Mouse (Mus musculus) spleen, embryonic (tissue): ENCODE results near the gene Rhbdd1.

Source experiments
- CTCF ChIA-PET: fragments of 350-600 bp; sonication (Branson Sonifier 250); formaldehyde crosslinking; loops from one replicate; lab custom pipeline; 2022; lab: Charles Lee

Rhbdd1 gene

DNA sequence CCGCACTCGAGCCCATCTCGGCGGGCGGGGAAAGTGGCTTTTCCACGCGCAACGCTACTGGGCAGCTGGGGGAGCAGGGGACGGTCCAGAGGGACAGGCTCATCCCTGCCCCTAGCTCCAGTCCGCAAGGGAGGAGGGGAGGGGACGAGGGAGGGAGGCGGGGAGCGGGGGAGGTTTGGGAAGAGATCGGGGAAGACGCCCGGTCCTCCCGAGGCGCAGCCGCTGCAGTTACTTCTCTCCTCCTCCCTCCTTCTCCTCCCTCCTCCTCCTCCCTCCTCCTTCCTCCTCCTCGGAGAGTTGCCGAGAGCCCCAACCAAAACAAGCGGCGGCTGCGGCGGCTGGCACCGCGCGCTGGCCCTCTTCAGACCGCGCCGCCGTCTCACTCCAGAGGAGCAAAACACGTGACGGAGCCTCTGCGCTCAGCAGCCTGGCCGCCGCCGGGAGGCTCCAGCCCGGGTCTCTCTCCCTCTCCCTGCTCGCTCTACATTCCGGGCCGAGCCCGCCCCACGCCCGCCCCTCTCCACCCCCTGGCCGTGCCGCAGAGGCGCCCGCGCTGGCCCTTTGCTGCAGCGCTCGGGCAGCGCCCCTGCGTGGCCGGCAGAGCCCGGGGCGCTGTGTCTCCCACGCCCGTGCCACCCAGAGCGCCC is 25.0 kb upstream of the Rhbdd1 start, which contains the start of gene Irs1:
Irs1 (minus strand) TSS at position 266 of the 647 bp plus-strand sequence.
- CTCF ChIA-PET = no interaction called here

DNA sequence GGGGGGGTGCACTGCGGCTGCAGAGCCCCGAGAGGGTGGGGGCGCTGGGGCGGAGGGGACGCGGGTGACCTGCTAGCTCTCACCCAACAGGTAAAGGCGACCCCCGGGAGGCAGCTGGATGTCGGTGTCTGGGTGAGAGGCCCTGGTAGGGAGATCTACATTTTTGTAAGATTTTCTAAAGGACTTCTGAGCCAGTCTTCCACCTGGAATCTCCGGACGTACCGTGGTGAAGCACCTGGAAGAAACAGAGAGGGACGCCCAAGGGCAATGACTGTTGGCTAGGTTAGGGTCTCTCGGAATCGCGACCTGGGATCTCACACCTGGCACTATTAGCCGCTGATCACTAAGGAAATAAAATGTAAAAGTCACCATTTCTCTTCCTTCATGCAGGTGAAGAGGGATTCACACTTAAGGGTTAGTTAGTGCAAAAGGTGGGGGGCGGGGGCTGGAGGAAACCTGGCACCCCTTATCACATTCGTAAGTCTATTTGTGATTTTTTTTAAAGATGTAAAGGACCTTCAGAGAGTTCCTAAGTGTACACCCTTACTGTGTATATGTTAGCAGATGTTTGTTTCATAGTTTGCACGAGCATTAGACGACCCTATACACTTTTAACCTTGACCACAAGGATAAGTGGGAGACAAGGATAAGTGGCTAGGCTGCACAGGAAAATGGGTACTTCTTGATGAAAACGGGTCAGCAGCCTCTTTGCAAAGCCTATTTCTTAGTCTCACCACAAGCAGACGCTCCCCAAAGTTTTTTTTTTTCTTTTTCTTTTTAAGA is 24.1 kb upstream of the Rhbdd1 start:
- CTCF ChIA-PET = no interaction called here

DNA sequence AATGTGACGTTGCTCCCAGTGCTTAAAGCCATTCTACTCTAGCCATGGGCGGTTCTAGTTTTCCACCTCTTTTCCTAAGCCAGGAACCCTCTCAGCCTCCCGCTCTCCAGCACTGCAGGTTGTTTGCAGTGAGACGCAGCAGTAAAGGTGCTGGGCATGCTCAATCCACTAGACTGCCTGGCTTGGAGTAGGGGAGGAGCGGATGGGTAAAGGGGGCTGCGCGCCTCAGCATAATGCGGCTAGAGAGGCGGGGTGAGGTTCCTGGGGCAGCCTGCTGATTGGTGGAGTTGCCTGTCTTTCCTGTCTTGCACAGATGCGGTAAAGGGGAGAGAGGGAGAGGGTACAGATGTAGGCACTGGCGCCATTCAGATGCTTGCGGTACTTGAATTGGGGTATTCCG is 23.5 kb upstream of the Rhbdd1 start:
- CTCF ChIA-PET = no interaction called here

DNA sequence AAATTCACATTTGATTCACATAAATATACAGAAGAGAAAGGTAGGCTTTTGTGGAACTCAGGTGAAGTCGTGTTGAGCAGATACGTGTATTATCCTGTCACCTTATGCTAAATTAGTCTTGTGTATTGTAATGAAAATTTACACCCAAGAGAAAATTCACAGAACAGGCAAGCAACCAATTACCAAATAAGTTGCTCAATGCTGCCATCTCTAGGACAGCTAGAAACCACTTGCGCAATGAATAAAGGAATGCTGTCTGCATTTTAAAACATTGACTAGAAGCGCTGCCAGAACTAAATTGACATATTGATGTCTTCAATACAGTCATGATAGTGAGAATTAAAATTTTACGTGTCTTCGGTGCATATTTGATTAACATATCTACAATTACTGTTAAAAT is 22.1 kb upstream of the Rhbdd1 start:
- CTCF ChIA-PET = no interaction called here

DNA sequence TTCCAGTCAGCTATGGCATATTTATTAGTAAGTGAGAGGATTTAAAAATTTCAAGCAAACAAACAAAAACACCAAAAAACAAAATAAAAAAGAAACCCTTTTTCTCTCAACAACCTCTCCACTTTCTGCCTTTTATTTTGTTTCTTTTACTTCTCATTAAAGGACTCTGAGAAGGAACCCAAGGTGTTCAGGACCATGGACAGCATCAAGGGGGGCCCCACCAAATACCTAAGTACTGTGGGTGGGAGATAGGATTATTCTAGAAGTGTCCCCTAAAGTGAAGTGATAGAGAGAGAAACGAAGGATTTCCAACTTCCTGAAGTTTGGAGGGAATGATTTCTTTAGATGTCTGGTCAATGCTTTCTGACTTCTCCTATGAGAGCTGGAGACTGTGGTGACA is 17.7 kb upstream of the Rhbdd1 start:
- CTCF ChIA-PET = no interaction called here

DNA sequence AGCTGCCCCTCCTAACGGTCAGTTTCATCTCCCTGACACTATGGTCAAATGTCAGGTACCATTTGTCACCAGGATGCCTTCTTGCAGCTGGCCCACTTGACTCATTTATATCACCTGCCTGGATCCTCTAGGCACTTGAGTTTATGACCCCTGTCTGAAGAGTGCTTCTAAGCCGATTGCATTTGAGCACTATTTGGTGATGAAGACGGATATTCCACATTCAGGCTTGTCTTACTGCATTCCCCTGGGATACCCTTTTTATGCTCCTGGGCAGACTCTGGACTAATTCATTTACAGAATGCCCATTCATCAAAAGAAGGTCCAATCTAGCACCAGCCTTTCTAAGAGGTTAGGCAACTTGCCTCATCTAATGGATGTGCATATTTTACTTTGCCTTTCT is 11.8 kb upstream of the Rhbdd1 start:
- CTCF ChIA-PET = no interaction called here

DNA sequence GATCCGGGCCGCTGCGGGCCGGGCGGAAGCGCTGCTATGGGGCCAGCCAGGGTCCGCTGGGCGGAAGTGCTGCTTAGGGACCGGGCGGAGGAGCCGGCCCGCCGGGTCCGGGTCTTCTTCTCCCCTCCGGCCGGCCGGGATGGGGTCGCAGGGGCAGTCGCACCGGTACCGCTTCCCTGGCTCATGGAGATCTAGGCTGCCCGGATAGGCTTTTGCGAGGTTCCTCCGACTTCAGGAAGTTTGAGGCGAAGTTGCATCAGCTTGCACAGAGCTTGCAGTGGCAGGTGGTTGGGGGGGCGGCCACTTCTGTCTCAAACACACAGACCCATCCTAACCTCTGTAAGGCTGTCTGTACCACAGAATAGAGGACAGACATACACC is 484 bp downstream of the Rhbdd1 start:
- CTCF ChIA-PET = no interaction called here

DNA sequence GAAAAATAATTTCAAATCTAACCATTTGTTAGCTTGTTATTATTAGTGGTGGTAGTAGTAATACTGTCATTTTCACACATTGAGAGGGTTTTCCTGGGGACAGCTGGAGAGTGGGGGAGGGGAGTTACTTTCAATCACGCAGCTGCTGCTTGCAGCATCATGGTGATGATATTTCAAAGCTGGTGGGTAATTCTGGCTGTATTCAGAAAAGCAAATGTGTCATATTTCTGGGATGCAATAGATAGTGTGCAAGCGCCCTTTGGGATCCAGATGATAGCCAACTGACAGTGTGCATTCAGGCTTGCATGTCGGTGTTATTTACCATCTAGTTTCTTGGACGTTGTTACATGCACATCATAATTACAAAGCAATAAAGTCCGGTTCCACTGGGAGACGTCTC is 4.2 kb downstream of the Rhbdd1 start:
- CTCF ChIA-PET = no interaction called here

DNA sequence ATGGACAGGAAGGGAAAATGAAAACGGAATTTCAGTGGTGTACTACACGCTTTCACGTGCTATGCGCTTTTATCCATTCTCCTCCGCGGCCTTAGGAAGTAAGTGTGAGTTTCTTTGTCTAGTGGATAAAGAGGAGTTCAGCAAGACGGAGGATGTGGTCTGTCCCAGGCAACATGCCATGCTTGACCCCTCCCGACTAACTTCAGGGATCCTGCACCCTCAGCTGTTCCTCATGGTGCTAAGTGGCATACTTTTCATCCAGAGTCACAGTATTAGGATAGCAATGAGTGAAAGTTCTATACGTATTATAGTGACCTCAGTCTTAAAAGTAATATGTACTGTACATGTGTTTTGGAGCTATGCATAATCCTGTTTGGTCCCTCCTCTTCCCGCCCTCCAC is 4.6 kb downstream of the Rhbdd1 start:
- CTCF ChIA-PET = no interaction called here

DNA sequence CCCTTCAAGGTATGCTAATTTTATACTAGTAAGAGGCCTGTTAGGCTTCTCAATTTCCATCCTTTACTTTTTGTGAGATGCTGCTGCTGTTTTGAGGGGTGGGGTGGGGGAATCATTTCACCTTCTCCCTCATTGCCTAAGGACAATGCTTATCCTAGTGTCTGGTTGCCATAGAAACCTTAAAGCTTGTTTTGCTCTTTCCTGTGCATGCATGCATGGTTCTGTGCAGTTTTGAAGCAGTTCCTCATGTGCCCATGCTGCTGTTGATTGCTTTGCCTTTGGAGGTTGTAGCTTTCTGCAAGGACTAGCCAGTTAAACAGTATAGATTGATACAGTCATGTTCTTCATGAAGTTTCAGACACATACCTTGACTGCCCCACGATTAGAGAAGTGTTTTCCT is 5.2 kb downstream of the Rhbdd1 start:
- CTCF ChIA-PET = no interaction called here

DNA sequence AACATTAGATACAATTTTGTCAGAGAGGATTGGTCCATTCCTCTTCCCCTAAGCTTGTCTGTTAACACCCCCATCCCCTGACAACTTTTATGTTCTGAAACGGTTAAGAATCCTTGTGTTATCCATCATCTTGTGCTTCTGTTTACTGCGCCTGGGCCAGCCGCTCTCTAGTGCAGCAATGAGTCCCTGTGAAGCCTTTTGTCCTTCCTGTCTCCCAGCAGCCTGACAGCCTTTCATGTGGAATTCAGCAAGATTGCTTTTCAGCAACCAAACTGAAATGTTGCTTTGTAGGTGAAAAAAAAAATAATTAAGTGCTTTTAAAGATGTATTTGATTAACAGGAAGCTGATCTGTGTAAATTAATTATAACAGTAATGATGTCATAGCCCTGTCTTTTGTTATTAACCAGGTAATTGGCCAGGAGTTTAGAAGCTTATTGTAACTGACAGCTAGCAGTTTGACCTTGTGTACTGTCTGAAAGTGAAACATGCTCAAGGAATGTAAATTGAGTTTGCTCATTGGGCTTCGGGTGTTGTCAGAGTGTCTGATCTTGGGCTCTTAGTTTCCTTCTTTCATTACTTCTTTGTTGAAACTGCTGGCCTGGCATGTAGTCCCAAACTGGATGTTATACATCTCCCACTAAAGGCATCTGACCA is 8.0 kb downstream of the Rhbdd1 start:
- CTCF ChIA-PET = no interaction called here

DNA sequence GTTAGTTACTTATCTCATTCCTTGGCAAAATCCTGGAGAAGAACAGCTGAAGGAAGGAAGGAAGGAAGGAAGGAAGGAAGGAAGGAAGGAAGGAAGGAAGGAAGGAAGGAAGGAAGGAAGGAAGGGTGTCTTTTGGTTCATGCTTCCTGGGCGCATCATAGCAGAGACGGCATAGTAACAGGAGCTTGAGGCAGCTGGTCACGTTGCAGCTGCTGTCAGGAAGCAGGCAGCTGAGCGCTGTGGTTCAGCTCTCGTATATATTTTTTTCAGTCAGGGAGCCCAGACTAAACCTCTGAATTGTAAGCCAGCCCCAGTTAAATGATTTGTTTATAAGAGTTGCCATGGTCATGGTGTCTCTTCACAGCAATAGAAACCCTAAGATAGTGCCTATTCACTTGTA is 9.9 kb downstream of the Rhbdd1 start:
- CTCF ChIA-PET = interaction anchor here (0.6 kb wide), 1 partner anchor 1716 kb away, joined by 4 read pairs; no protein-coding TSS in a partner anchor

DNA sequence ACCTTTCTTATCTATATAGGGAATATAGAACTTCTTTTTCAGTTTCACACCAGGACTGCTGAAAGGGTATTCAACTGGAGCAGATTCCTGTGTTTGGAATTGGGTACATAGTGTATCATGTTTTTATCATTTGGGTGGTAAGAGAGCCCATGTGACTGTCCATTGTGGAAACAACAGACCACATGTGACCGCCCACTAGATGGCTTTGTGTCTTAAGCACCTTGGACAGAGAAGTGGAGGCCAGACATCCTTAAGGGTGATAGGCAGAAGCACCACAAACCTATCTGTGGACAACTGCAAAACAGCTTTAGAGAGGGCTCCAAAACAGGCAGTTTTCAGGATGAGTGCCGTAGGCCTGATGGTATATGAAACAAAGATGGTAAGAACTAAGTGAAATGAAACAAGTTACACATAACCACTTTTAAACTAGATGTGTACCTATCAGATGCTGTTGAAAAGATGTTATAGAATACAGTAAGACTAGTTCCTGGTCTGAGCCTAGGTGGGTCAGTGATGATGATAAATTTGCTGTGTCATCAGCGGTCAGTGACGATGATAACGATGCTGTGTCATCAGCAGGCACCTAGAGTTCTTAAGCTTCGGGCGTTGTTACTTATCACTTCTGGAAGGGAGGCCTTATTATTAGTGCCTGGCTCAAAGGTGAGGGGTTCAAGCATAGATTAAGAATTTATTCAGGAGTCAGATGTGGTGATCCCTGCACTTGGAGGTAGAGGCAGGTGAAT is 12.0 kb downstream of the Rhbdd1 start:
- CTCF ChIA-PET = no interaction called here

DNA sequence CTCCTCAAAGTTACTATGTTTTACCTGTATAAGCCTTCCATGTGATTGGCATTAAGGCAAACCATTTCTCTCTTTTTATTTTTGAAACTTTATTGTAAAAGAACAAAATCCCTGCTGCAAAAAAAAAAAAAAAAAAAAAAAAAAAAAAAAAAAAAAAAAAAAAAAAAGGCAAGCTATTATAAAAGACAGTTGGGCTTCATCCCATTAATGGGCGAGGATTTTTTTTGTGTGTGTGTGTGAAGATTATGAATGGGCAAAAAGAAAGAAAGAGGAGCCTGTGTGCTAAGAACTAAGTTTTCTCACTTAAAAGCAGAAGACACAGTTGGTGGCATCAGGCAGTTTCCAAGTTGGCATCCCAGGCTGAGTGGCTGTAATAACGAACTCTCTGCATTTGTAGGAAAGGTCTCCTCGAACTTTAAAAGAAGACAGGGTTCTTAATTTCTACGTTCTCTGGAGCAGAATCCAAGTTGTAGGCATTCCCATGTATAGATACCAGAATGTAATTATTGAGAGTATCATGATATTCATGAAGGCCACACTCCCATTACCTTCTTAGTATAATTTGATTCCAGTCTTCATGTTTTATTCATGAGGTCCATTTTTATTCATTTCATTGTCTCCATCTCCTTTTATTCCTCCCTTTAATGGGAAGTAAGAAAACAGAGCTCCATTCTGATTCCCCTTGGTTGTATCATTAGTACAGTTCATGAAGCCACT is 13.1 kb downstream of the Rhbdd1 start:
- CTCF ChIA-PET = no interaction called here

DNA sequence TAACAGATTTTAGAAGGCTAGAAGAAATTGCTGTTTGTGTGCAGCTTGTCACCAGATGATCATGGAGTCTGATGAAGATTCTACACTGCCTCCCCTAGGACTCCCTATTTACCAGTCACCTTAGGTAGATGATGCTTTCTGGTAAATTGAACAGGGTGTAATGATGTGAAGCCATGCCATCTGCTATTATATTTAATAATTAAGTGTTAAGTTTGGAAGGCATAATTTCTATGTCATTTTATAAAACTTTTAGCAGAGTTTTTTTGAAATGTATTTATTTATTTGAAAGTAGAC is 13.6 kb downstream of the Rhbdd1 start:
- CTCF ChIA-PET = no interaction called here

DNA sequence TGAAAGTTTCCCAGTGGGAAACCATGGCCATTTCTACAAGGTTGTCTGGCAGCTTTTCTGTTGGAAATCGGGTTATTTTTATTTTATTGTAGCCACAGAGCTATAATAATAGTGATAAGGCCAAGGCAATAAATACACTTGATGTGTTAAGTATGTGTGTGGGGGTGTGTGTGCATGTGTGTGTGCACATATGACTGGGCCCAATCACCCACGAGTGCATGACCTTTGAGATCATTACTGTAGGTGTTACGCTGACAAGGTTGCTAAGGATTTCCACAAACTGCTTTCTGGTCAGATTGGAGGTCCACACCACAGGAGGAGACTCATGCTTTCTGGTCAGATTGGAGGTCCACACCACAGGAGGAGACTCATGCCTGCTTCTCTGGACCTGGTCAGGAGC is 18.3 kb downstream of the Rhbdd1 start:
- CTCF ChIA-PET = interaction anchor here (0.5 kb wide), 1 partner anchor 56 kb away, joined by 8 read pairs; no protein-coding TSS in a partner anchor

DNA sequence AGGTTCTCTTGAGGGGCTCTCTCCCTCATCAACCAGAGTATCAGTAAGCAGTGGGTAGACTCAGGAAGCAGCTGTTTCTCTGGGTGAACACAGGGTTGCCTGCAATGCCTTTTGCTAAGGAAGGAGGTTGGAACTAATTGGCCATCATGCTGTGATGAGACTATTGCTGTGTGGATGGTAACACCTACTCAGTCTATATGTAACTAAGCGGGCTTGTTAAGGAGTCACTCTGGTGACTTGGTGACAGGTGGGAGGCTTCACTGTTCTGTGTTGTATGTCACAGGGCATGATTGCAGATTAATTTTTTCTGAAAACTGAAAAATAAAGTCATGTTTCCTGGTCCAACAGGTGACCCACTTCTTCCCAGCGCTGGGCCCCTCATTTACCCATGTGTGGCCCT is 36.8 kb downstream of the Rhbdd1 start:
- CTCF ChIA-PET = no interaction called here

DNA sequence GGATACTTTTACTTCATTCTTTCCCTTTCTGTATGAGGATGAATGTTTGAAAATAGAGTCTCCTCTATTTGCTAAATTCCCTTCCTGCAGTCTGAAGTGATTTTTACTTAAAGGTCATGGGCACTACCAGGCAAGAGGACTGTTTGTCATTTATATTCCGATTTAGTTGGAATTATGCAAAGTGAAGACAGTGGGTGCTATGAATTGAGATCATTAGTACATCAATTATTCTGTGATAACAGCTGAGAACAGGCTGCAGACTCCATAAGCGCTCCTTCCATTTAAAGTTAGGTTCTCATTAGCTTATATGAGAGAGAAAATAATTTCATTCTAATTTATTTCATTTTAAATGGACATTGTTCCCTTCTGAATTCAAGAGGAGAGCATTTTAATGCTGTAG is 37.5 kb downstream of the Rhbdd1 start:
- CTCF ChIA-PET = no interaction called here

DNA sequence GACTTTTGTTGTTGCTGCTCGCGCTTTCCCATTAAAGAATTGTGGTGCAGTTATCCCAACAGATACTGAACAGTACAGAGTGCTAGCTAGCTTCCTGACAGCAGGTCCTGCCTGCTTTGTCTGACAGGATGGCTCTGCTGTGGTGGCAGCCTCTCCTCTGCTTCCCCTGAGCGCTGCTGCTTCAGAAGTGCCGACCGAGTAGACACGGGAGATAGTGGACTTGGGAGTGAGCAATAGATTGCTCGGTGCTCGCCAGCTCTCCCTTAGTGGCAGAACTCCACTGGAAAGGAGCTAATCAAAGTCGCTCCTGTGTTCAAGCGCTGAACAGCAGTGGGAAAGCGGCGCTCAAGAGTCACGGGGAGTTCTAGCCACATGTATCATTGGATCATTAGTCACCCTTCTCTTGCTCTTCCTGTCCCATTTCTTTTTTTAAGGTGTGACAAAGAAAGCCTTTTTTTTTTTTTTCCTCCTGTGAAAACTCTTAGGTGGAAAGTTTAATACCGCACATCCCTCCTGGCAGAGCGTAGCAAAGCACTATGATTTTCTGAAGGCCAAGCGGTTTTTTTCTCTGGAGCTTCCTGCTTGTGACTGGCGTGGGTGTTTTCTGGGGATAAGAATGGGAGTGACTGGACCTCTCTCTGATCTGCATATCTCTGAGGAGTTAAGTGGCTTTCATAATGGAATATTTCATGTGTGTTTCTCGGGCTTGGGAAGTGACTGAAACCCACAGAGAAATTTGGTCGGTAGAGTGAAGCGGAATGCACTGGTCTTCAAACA is 42.8 kb downstream of the Rhbdd1 start:
- CTCF ChIA-PET = no interaction called here

DNA sequence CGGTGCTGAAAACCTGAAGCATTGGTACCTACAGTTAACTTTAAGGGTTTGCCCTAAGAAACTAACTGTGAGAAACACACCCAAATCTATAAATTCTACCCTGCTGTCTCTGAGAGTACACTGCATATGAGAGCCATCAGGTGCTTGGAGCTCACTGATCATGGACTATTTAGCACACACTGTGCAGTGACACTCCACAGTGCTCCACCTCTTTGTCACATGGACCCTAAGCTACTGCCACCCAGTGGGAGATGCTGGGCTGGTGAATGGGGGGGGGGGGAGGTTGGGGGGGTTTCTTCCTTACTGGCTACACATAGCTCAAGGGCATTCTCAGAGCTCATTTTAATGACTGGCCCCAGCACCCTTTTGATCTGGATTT is 43.4 kb downstream of the Rhbdd1 start:
- CTCF ChIA-PET = no interaction called here

DNA sequence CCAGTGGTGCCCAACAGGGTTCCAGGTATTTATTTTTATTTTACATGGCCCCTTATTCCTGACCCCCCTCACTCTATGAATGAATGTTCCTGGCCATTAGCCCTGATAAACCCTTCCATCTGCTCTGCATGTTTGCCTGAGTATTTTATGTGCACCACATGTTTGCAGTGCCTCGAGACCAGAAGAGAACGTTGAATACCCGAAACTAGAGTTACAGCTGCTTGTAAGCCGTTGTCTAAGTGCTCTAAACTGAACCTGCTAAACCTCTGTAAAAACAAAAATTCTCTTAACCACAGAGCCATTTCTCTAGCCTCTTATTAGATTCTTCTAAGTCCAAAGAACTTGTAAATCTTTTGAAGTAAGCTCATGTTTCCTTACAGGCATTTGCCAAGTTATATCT is 45.0 kb downstream of the Rhbdd1 start:
- CTCF ChIA-PET = no interaction called here
